Comparison of ENCODE assay signal across 20 mouse cellular contexts in the genomic region with DNA sequence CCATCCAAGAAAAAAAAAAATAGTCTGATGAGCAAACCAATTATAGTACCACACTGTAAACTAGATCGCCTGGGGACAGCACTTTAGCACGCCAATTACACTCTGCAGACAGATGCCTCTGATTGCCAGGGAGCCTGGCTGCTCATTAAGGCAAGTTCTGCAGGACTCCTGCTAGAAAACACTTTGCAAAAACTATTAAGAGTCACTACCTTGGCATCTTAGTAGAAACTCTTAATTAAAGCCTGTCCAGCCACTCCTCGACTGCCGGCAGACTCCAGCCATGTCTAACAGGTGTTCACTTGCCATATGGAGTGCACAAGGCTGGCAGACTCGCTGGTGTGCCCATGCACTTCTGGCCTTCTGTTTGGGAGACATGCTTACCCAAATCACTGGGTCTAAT. TPM values are rescaled to one million over a fixed set of nuclear protein-coding genes. Genes with fewer than 3 reads are reported as not detected.
DNase-seq lines count a peak whose midpoint lies in the region; ATAC-seq lines count a peak whose summit lies in the region.
"Had no signal": no experiment of that assay in that cellular context is flagged by ENCODE, and none has a peak within 500 bp of the region (broad histone marks: within the 10 kb centered on the region; RNA-seq: fewer than 3 reads in every experiment).

No protein-coding gene starts in this region.

- no peak overlapping the region for H3K27ac ChIP-seq in midbrain, embryonic 14.5 days (replicated peaks; ENCODE audit: low read depth, low read length)
- no peak overlapping the region for H3K27ac ChIP-seq in midbrain, embryonic 10.5 days (replicated peaks)
- peak overlapping the region; percentile 59 for H3K27ac ChIP-seq in forebrain, embryonic 13.5 days
- H3K27ac ChIP-seq: embryonic facial prominence, embryonic 12.5 days; macrophage; midbrain, embryonic 13.5 days had no signal

- H3K36me3 ChIP-seq in midbrain, embryonic 14.5 days (ENCODE audit: control insufficient read depth, insufficient read depth, low read length): no peaks in the 10 kb centered on the region
- H3K36me3 ChIP-seq in midbrain, embryonic 10.5 days: no peaks in the 10 kb centered on the region
- no peaks in the 10 kb centered on the region for H3K36me3 ChIP-seq in forebrain, embryonic 13.5 days (ENCODE audit: poor library complexity, severe bottlenecking)
- H3K36me3 ChIP-seq: embryonic facial prominence, embryonic 12.5 days; heart, embryonic 12.5 days; midbrain, embryonic 13.5 days had no signal

- H3K4me1 ChIP-seq in midbrain, embryonic 14.5 days (ENCODE audit: control insufficient read depth, insufficient read depth, low read length): 0 out of 2 replicates have a peak, but pooled peaks cover 3% of the 10 kb centered on the region
- no peaks in the 10 kb centered on the region for H3K4me1 ChIP-seq in midbrain, embryonic 10.5 days
- peaks cover 26% of the 10 kb centered on the region for H3K4me1 ChIP-seq in forebrain, embryonic 13.5 days
- H3K4me1 ChIP-seq: embryonic facial prominence, embryonic 12.5 days; heart, embryonic 12.5 days had no signal

- WGBS in midbrain, embryonic 14.5 days: 63% methylated on average over 5 of the region's 5 CpGs
- 86% methylated on average over 5 of the region's 5 CpGs for WGBS in midbrain, embryonic 10.5 days
- 37% methylated on average over 5 of the region's 5 CpGs for WGBS in forebrain, embryonic 13.5 days

- no peak overlapping the region for H3K9ac ChIP-seq in midbrain, embryonic 14.5 days (replicated peaks; ENCODE audit: low read length)
- no peak overlapping the region for H3K9ac ChIP-seq in forebrain, embryonic 13.5 days
- H3K9ac ChIP-seq: embryonic facial prominence, embryonic 12.5 days; heart, embryonic 12.5 days; midbrain, embryonic 13.5 days had no signal

- H3K4me3 ChIP-seq in midbrain, embryonic 14.5 days (replicated peaks; ENCODE audit: low read depth, low read length): no peak overlapping the region
- H3K4me3 ChIP-seq in midbrain, embryonic 10.5 days: no peak overlapping the region
- no peak overlapping the region for H3K4me3 ChIP-seq in forebrain, embryonic 13.5 days
- H3K4me3 ChIP-seq: embryonic facial prominence, embryonic 12.5 days; heart, embryonic 12.5 days; midbrain, embryonic 13.5 days had no signal

- no peak for DNase-seq in frontal cortex, postnatal 14 days (ENCODE audit: low spot score in 2 of 2)
- peak; percentile 45 for DNase-seq in midbrain, embryonic 14.5 days
- no peak for DNase-seq in midbrain, embryonic 10.5 days (ENCODE audit: low spot score)
- DNase-seq in layer of hippocampus, postnatal 14 days (ENCODE audit: low spot score in 2 of 2): peak; percentile 36 to 66
- DNase-seq in adrenal gland, postnatal 10 days: no peak
- DNase-seq: cerebellum, postnatal 36 days; heart, postnatal 4 days; kidney, adult 11 months; kidney, postnatal 25 days; liver; lung, adult 18-20 months; thymus, adult 2 months had no signal

- H3K9me3 ChIP-seq in midbrain, embryonic 14.5 days (ENCODE audit: control insufficient read depth, low read length): no peaks in the 10 kb centered on the region
- no peaks in the 10 kb centered on the region for H3K9me3 ChIP-seq in midbrain, embryonic 10.5 days (replicated peaks)
- no peaks in the 10 kb centered on the region for H3K9me3 ChIP-seq in forebrain, embryonic 13.5 days (replicated peaks)
- H3K9me3 ChIP-seq: embryonic facial prominence, embryonic 12.5 days; heart, embryonic 12.5 days; midbrain, embryonic 13.5 days had no signal

- no peak overlapping the region for H3K4me2 ChIP-seq in midbrain, embryonic 14.5 days (ENCODE audit: low read length)
- H3K4me2 ChIP-seq in forebrain, embryonic 13.5 days: no peak overlapping the region
- H3K4me2 ChIP-seq: embryonic facial prominence, embryonic 12.5 days; heart, embryonic 12.5 days; midbrain, embryonic 13.5 days had no signal

- no peaks in the 10 kb centered on the region for H3K27me3 ChIP-seq in midbrain, embryonic 14.5 days (ENCODE audit: control insufficient read depth, insufficient read depth, low read length)
- H3K27me3 ChIP-seq in midbrain, embryonic 10.5 days (ENCODE audit: low read depth, poor library complexity, severe bottlenecking): no peaks in the 10 kb centered on the region
- no peaks in the 10 kb centered on the region for H3K27me3 ChIP-seq in forebrain, embryonic 13.5 days
- H3K27me3 ChIP-seq: embryonic facial prominence, embryonic 12.5 days; heart, embryonic 12.5 days; midbrain, embryonic 13.5 days had no signal

- 0 out of 2 replicates have a peak, but pooled peaks have one; percentile 38 for ATAC-seq in frontal cortex, adult (ENCODE audit: low TSS enrichment)
- ATAC-seq in midbrain, embryonic 14.5 days (ENCODE audit: low FRiP score, low TSS enrichment): no peak
- ATAC-seq in forebrain, embryonic 13.5 days: peak; percentile 96
- no peak for ATAC-seq in CD4-positive, CD25-positive, alpha-beta regulatory T cell, adult 4 months
- ATAC-seq: midbrain, embryonic 13.5 days had no signal

RNA-seq across cellular contexts. Expression of a gene that starts 46.2 kb away (rescaled TPM):
- polyA plus RNA-seq in midbrain, embryonic 14.5 days (2014; fragmentation: Nextera tagmentation; extraction: Ambion mirVana): 12.7 and 15.3 TPM in 2 replicates
- 14.9 and 15.1 TPM in 2 replicates for polyA plus RNA-seq in midbrain, embryonic 10.5 days (2016; fragmentation: Nextera tagmentation; extraction: Ambion mirVana)
- polyA plus RNA-seq in forebrain, embryonic 13.5 days (2015; fragmentation: Nextera tagmentation; extraction: Ambion mirVana): 14.9 and 15.8 TPM in 2 replicates
- 10 to 100 TPM; 10.4 to 13.2 TPM for total RNA-seq in layer of hippocampus, postnatal 14 days (2021)
- 10 to 100 TPM; 13.7 to 17.8 TPM for polyA plus RNA-seq in CD4-positive, CD25-positive, alpha-beta regulatory T cell, adult 4 months (2017; shearing (Covaris generic))
- 10 to 100 TPM; 13.9 to 18.4 TPM for total RNA-seq in adrenal gland, postnatal 10 days (2021)

RNA-seq across cellular contexts. Expression of a gene that starts 46.3 kb away (rescaled TPM):
- polyA plus RNA-seq in midbrain, embryonic 14.5 days (2014; fragmentation: Nextera tagmentation; extraction: Ambion mirVana): 2.2 and 3.1 TPM in 2 replicates
- 0.37 and 0.44 TPM in 2 replicates for polyA plus RNA-seq in midbrain, embryonic 10.5 days (2016; fragmentation: Nextera tagmentation; extraction: Ambion mirVana)
- polyA plus RNA-seq in forebrain, embryonic 13.5 days (2015; fragmentation: Nextera tagmentation; extraction: Ambion mirVana): 2.0 and 2.3 TPM in 2 replicates
- 1 to 10 TPM; 1.0 to 1.6 TPM for total RNA-seq in layer of hippocampus, postnatal 14 days (2021)
- polyA plus RNA-seq in CD4-positive, CD25-positive, alpha-beta regulatory T cell, adult 4 months (2017; shearing (Covaris generic)): under 1 TPM in 1 of 2 experiments, not detected in 1; 0.35 TPM
- under 1 TPM in 1 of 2 experiments, not detected in 1; 0.15 TPM for total RNA-seq in adrenal gland, postnatal 10 days (2021)
- total RNA-seq: heart, postnatal 4 days had no signal
- polyA plus RNA-seq: macrophage; small intestine, adult 2 months had no signal

Comparison
In these comparisons a context has a peak if more than half of its experiments do, and no peak if none do; other contexts are left out.
1. DNase-seq: peak in midbrain, embryonic 14.5 days (single experiment) and layer of hippocampus, postnatal 14 days (2 of 2); none in frontal cortex, postnatal 14 days (0 of 2), midbrain, embryonic 10.5 days (single experiment) and adrenal gland, postnatal 10 days (single experiment).
2. ATAC-seq: peak in frontal cortex, adult (single experiment) and forebrain, embryonic 13.5 days (single experiment); none in midbrain, embryonic 14.5 days (single experiment) and CD4-positive, CD25-positive, alpha-beta regulatory T cell, adult 4 months (single experiment).